ENCODE assay signal across 8 mouse cellular contexts in genomic region chr1:153091438-153092236, GRCm38 (mm10).
DNase-seq lines count a peak whose midpoint lies in the region; ATAC-seq and TF ChIP-seq lines count a peak whose summit lies in the region.

No protein-coding gene starts in this region.

- peak; percentile 64; the same call in 1 of the 2 replicates for ATAC-seq in midbrain, embryonic 11.5 days (ENCODE audit: low FRiP score)
- ATAC-seq in frontal cortex, adult (ENCODE audit: low TSS enrichment), result no peak; the same call in 1 of the 2 replicates

- no peaks in the 10 kb centered on the region for H3K9me3 ChIP-seq in midbrain, embryonic 11.5 days (ENCODE audit: control insufficient read depth, low read length)

- no peak for TF ChIP-seq CTCF in kidney, adult 2 months (conservative IDR thresholded peaks at IDR 0.05; ENCODE audit: insufficient read depth, insufficient read length, low read depth, low read length)

- peak; percentile 51 for DNase-seq in urinary bladder, postnatal 25 days (ENCODE audit: low spot score)
- DNase-seq in urinary bladder, postnatal 10 days (ENCODE audit: low spot score), result no peak
- DNase-seq in heart, adult 8-10 months (ENCODE audit: low spot score), result peak; percentile 28
- DNase-seq in kidney, adult 2 months, result peak; percentile 71
- DNase-seq in midbrain, embryonic 11.5 days (ENCODE audit: low spot score, missing footprints), result peak; percentile 86
- no peak for DNase-seq in right cerebral cortex, adult 18-20 months
- DNase-seq in frontal cortex, adult 2 months (ENCODE audit: extremely low spot score in 1 of 2, low spot score in 1 of 2), result no peak

- H3K4me1 ChIP-seq in kidney, adult 2 months (ENCODE audit: control insufficient read depth, insufficient read depth, low read length), result no peaks in the 10 kb centered on the region
- H3K4me1 ChIP-seq in midbrain, embryonic 11.5 days (ENCODE audit: control insufficient read depth, insufficient read depth, low read length), result peaks cover 4% of the 10 kb centered on the region

- no peaks in the 10 kb centered on the region for H3K27me3 ChIP-seq in kidney, adult 2 months (replicated peaks; ENCODE audit: control insufficient read depth, insufficient read depth, low read length)
- H3K27me3 ChIP-seq in midbrain, embryonic 11.5 days (ENCODE audit: control insufficient read depth, insufficient read depth, low read length), result no peaks in the 10 kb centered on the region; the same call in 1 of the 2 replicates

- H3K9ac ChIP-seq in midbrain, embryonic 11.5 days (ENCODE audit: low read length), result no peak overlapping the region

- TF ChIP-seq POLR2A in kidney, adult 2 months (IDR thresholded peaks at IDR 0.05; ENCODE audit: low read depth, low read length), result no peak

- H3K27ac ChIP-seq in kidney, adult 2 months (ENCODE audit: insufficient read depth, low read depth, low read length), result peak overlapping the region; percentile 67
- no peak overlapping the region for H3K27ac ChIP-seq in midbrain, embryonic 11.5 days (ENCODE audit: low read depth, low read length)

- no peak overlapping the region for H3K4me3 ChIP-seq in kidney, adult 2 months (ENCODE audit: insufficient read depth, low read depth, low read length)
- no peak overlapping the region for H3K4me3 ChIP-seq in midbrain, embryonic 11.5 days (ENCODE audit: low read depth, low read length)

- H3K36me3 ChIP-seq in kidney, adult 2 months (ENCODE audit: control insufficient read depth, insufficient read depth, low read length), result no peaks in the 10 kb centered on the region
- H3K36me3 ChIP-seq in midbrain, embryonic 11.5 days (ENCODE audit: control insufficient read depth, insufficient read depth, low read length), result no peaks in the 10 kb centered on the region

- WGBS in kidney, adult 2 months, result 37% methylated on average over 9 of the region's 9 CpGs
- WGBS in midbrain, embryonic 11.5 days, result 25% methylated on average over 9 of the region's 9 CpGs

- no peak overlapping the region for H3K4me2 ChIP-seq in midbrain, embryonic 11.5 days

Comparison
In these comparisons a context has a peak if more than half of its experiments do, and no peak if none do; other contexts are left out.
1. DNase-seq: peak in urinary bladder, postnatal 25 days (single experiment), heart, adult 8-10 months (single experiment), kidney, adult 2 months (single experiment) and midbrain, embryonic 11.5 days (single experiment); none in urinary bladder, postnatal 10 days (single experiment), right cerebral cortex, adult 18-20 months (single experiment) and frontal cortex, adult 2 months (0 of 2).